Mouse (Mus musculus) stomach, postnatal 0 days (tissue): ENCODE data around the gene Chka. TPM values are rescaled to one million over a fixed set of nuclear protein-coding genes. Genes with fewer than 3 reads are reported as not detected.

Experiments used
- ATAC-seq: fragments of 200-750 bp; cut with Nextera tagmentation; 2 replicates; pipeline ENCODE4 v1.8.0; 2017; ENCODE audit not compliant: low FRiP score, low TSS enrichment
- DNase-seq: peaks from one replicate; pipeline ENCODE4 v3.0.0-alpha.2; 2016; ENCODE audit warnings: low spot score
- H3K27ac ChIP-seq: fragments of 300-500 bp; sonication (generic); replicated peaks from 2 replicates; pipeline ENCODE4 v1.5.1; 2014; ENCODE audit warnings: mild to moderate bottlenecking, control low read depth
- H3K27me3 ChIP-seq: fragments of 300-500 bp; sonication (generic); 2 replicates; pipeline ENCODE4 v1.6.1; 2014; ENCODE audit warnings: low read length; ENCODE audit not compliant: control insufficient read depth, insufficient read depth
- H3K36me3 ChIP-seq: fragments of 300-500 bp; sonication (generic); 2 replicates; pipeline ENCODE4 v1.6.1; 2014; ENCODE audit warnings: low read length, mixed read lengths; ENCODE audit not compliant: control insufficient read depth, insufficient read depth
- H3K4me1 ChIP-seq: fragments of 300-500 bp; sonication (generic); replicated peaks from 2 replicates; pipeline ENCODE4 v1.6.1; 2014; ENCODE audit warnings: antibody characterized with exemption; ENCODE audit not compliant: control insufficient read depth, insufficient read depth
- H3K4me2 ChIP-seq: fragments of 300-500 bp; sonication (generic); replicated peaks from 2 replicates; pipeline ENCODE4 v1.6.1; 2014; ENCODE audit warnings: low read depth, mild to moderate bottlenecking, control low read depth, moderate library complexity
- H3K4me3 ChIP-seq: fragments of 300-500 bp; sonication (generic); 2 replicates; pipeline ENCODE4 v1.5.1; 2014; ENCODE audit warnings: low read depth, low read length, control low read depth
- H3K9ac ChIP-seq: fragments of 300-500 bp; sonication (generic); 2 replicates; pipeline ENCODE4 v1.6.1; 2014; ENCODE audit warnings: mild to moderate bottlenecking, low read length, control low read depth, mixed read lengths
- H3K9me3 ChIP-seq: fragments of 300-500 bp; sonication (generic); 2 replicates; pipeline ENCODE4 v1.6.1; 2016; ENCODE audit warnings: low read length; ENCODE audit not compliant: control insufficient read depth
- CTCF ChIP-seq: IDR thresholded peaks from 2 replicates; pipeline ENCODE4 v1.5.1; 2016; ENCODE audit warnings: antibody characterized with exemption, low read depth, mild to moderate bottlenecking, moderate library complexity
- EP300 ChIP-seq: optimal IDR thresholded peaks from 2 replicates; pipeline ENCODE3; 2016; ENCODE audit warnings: antibody characterized with exemption
- WGBS: fragments of 180-500 bp; shearing (Covaris S2); extraction: QIAGEN DNeasy Blood & Tissue Kit; methylation state at CpG from one replicate; pipeline ENCODE4 v1.1.7; 2014; 5-methylcytosine and 5-hydroxymethylcytosine counted together
- polyA plus RNA-seq: library from polyadenylated mRNA; unstranded; fragments of >200 nt; fragmentation: Nextera tagmentation; extraction: Ambion mirVana; gene quantifications from 2 replicates; pipeline ENCODE4 v1.2.1, GENCODE M21; 2015

Gene Chka
- polyA plus RNA-seq, 1 experiment from 2014 or later: 21.2 TPM

DNA sequence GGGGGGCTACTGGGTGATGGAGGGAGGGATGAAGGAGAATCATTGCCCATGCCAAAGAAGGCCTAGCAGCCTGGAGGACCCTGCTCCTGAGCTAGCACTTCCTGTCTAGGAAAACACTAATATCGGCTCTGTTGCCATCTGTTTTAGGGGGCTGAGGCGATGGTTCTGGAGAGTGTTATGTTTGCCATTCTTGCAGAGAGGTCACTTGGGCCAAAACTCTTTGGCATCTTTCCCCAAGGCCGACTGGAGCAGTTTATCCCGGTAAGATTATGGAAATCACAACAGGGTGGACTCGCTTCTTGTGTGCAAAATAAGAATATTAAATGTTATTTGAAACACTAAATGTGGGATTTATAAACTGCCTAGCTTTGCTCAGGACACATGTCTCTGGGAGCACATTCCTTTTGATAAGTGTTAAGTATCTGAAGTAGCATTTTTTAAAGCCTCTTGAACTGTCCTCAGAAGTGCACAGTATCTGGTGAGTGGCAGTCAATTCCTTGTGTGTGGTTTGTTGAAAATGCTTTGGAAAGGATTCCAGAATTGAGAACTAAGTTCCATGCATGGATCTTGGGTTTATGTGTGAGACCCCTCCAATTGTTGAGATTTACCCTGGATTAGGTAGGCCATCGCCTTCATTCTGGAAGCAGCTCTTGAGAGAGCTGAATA lies 32.9 kb downstream of the Chka start:
- TF ChIP-seq CTCF (no peak), EP300 (no peak)
- no peak; the same call in 1 of the 2 replicates for ATAC-seq
- no peak for DNase-seq
- Histone ChIP-seq H3K4me1 (peaks cover 2% of the 10 kb centered on the region; the same call in 1 of the 2 replicates), H3K4me2 (no peak overlapping the region), H3K4me3 (no peak overlapping the region), H3K9me3 (no peaks in the 10 kb centered on the region), H3K27me3 (no peaks in the 10 kb centered on the region), H3K27ac (no peak overlapping the region), H3K9ac (no peak overlapping the region), H3K36me3 (peaks cover 2% of the 10 kb centered on the region; the same call in 1 of the 2 replicates)
- WGBS: 49% methylated on average over 6 of the region's 6 CpGs

DNA sequence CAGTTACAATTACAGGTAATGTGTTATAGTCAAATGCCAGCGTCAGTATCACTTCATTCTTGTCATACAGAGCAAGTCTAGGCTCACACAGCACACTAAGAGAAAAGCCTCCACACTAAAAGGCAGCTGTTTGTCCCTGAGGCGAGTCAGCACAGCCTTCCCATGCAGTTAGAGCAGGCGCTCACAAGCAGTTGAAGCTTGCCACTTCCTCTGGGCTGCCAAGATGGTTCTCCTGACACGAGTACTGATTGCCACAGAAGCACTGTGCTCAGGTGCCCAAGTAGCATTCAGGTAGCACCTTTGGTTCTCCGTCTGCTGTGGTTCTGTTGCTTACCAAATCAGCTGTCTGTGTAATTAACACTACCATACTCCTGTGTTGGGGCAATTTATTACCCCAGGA lies 37.5 kb downstream of the Chka start:
- Histone ChIP-seq H3K36me3 (peaks cover 9% of the 10 kb centered on the region), H3K4me2 (no peak overlapping the region), H3K27me3 (no peaks in the 10 kb centered on the region), H3K9me3 (no peaks in the 10 kb centered on the region), H3K27ac (no peak overlapping the region), H3K9ac (no peak overlapping the region), H3K4me1 (no peaks in the 10 kb centered on the region), H3K4me3 (no peak overlapping the region)
- ATAC-seq: no peak
- TF ChIP-seq CTCF (no peak), EP300 (no peak)
- DNase-seq: no peak
- WGBS: 82% methylated on average over 5 of the region's 5 CpGs

DNA sequence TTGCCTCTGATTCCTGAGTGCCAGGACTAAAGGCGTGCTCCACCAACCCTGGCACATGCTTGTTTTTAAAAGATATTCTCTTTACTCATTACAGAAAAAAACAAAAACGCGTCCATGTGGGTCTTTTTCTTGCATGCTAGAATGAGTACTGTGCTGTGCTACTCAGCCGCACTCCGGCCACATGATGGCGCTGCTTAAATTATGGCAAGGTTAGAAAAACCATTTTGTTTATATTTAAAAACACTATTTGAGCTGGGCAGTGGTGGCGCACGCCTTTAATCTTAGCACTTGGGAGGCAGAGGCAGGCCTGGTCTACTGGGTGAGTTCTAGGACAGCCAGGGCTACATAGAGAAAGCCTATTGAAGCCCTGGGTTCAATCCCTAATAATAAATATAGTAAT lies 38.6 kb downstream of the Chka start:
- H3K4me1 ChIP-seq: no peaks in the 10 kb centered on the region
- no peak overlapping the region for H3K27ac ChIP-seq
- no peaks in the 10 kb centered on the region for H3K9me3 ChIP-seq
- DNase-seq (peak; percentile 51), ATAC-seq (no peak)
- peaks cover 16% of the 10 kb centered on the region for H3K36me3 ChIP-seq
- no peak overlapping the region for H3K9ac ChIP-seq
- peak; percentile 66 for TF ChIP-seq CTCF
- no peak for TF ChIP-seq EP300
- 75% methylated on average over 8 of the region's 8 CpGs for WGBS
- no peaks in the 10 kb centered on the region for H3K27me3 ChIP-seq
- no peak overlapping the region for H3K4me2 ChIP-seq
- H3K4me3 ChIP-seq: no peak overlapping the region

DNA sequence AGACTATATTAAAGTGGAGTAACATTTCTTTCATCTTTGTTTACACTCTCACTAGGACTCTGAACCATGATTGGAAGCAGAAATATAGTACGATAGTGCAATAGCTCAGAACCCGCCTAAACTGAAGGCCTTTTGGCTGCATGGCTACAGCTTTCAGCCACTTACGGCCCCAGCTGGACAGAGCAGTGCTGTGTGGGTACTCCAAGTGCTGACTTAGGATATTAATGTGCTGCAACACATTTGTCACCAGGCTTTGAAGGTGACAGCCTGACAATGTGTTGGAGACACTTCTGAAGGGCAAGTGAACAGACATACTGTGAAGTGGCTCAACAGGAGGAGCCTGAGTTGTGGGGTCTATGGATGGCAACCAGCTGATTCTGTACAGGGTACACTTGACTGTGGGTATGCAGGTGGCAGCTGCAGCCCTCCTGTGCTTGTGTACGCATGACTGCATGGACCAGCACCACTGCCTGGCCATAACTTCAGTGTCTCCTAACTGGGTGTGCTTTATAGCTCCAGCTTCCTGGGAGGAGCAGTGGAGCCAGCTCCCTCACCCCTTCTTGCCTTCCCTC lies 42.1 kb downstream of the Chka start:
- peaks cover 38% of the 10 kb centered on the region for H3K36me3 ChIP-seq
- ATAC-seq (no peak), DNase-seq (no peak)
- WGBS: 88% methylated on average over 4 of the region's 4 CpGs
- H3K27me3 ChIP-seq: no peaks in the 10 kb centered on the region
- no peak overlapping the region for H3K4me2 ChIP-seq
- no peaks in the 10 kb centered on the region for H3K4me1 ChIP-seq
- H3K27ac ChIP-seq: no peak overlapping the region
- TF ChIP-seq EP300 (no peak), CTCF (no peak)
- H3K4me3 ChIP-seq: no peak overlapping the region
- no peak overlapping the region for H3K9ac ChIP-seq
- no peaks in the 10 kb centered on the region for H3K9me3 ChIP-seq

DNA sequence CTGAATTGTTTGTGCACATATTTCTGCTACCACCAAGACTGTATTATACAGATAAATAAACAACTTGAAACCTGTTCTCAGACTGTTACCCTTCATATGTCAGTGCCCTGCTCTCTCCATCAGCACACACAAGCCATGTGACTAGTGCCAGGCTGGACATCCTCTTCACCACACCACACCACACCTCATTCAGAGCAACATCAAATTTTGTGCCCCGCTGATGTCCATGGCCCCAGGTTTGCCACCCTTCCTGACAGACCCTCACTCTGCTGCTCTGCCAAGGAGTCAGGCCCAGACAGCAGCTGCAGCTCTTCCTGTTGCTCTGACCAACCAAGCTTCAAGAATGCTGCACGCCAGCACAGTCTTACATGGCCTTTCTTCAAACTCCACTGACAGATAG lies 42.7 kb downstream of the Chka start:
- Histone ChIP-seq H3K9me3 (no peaks in the 10 kb centered on the region), H3K36me3 (peaks cover 43% of the 10 kb centered on the region), H3K4me2 (no peak overlapping the region), H3K27ac (no peak overlapping the region), H3K9ac (no peak overlapping the region), H3K27me3 (no peaks in the 10 kb centered on the region), H3K4me1 (no peaks in the 10 kb centered on the region), H3K4me3 (no peak overlapping the region)
- ATAC-seq (no peak), DNase-seq (no peak)
- 82% methylated on average over 2 of the region's 2 CpGs for WGBS
- TF ChIP-seq CTCF (no peak), EP300 (no peak)

DNA sequence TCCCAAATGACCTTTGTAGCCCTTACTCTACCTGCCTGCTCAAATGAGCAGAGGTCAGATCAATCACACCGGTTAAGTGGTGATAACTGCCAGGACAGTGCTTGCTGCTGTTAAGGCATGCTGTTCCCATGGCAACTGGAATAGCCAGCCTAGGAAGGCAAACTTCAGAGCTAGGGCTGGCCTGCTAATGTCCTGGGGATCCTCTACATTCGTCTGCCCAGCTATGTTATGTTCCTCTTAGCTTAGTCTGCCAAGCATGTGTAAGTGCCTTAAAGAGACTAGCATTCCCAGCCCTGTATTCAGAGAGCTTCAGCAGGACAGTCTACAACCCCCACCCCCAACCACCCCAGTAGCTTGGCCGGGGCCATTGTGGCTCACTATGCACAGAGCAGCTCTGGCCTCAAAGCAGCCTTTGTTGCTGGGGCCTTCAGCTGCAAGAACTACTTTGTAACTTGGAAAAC lies 43.6 kb downstream of the Chka start:
- WGBS: 31% methylated on average over 3 of the region's 3 CpGs
- no peaks in the 10 kb centered on the region for H3K27me3 ChIP-seq
- peak; percentile 19; the same call in 1 of the 2 replicates for ATAC-seq
- H3K4me2 ChIP-seq: no peak overlapping the region
- no peak overlapping the region for H3K27ac ChIP-seq
- no peak for TF ChIP-seq CTCF
- no peak for TF ChIP-seq EP300
- H3K9ac ChIP-seq: no peak overlapping the region
- H3K9me3 ChIP-seq: no peaks in the 10 kb centered on the region
- no peaks in the 10 kb centered on the region for H3K4me1 ChIP-seq
- H3K4me3 ChIP-seq: no peak overlapping the region
- H3K36me3 ChIP-seq: peaks cover 42% of the 10 kb centered on the region
- no peak for DNase-seq
